ENCODE assay signal across 8 mouse cellular contexts in genomic region chr17:29896181-29897054, GRCm38 (mm10).
DNase-seq lines count a peak whose midpoint lies in the region; ATAC-seq and TF ChIP-seq lines count a peak whose summit lies in the region.

No protein-coding gene starts in this region.

- dilution Hi-C loops in CH12.LX (cut with MboI; ENCODE audit: extremely low pct_ligation_motif_present, extremely low pct_unique_long_range_greater_than_20kb, low sequenced_read_pairs) = loop anchor here (25.0 kb wide), 1 partner anchor 109 kb away; no protein-coding TSS in a partner anchor

- no peaks in the 10 kb centered on the region for H3K36me3 ChIP-seq in heart, embryonic 13.5 days
- H3K36me3 ChIP-seq in CH12.LX (replicated peaks in 1 of 2; ENCODE audit: control insufficient read depth in 1 of 2, insufficient read depth in 1 of 2, low read length in 1 of 2) = no peaks in the 10 kb centered on the region
- H3K36me3 ChIP-seq in embryonic facial prominence, embryonic 12.5 days = no peaks in the 10 kb centered on the region
- no peaks in the 10 kb centered on the region for H3K36me3 ChIP-seq in intestine, embryonic 15.5 days
- no peaks in the 10 kb centered on the region for H3K36me3 ChIP-seq in neural tube, embryonic 14.5 days (ENCODE audit: control insufficient read depth, insufficient read depth, low read length)

- no peak overlapping the region for H3K9ac ChIP-seq in heart, embryonic 13.5 days
- H3K9ac ChIP-seq in CH12.LX (ENCODE audit: insufficient read depth, low read depth) = no peak overlapping the region
- no peak overlapping the region for H3K9ac ChIP-seq in embryonic facial prominence, embryonic 12.5 days
- no peak overlapping the region for H3K9ac ChIP-seq in intestine, embryonic 15.5 days
- no peak overlapping the region for H3K9ac ChIP-seq in neural tube, embryonic 14.5 days (replicated peaks; ENCODE audit: low read depth, low read length)

- peaks cover 3% of the 10 kb centered on the region; the same call in 1 of the 2 replicates for H3K4me1 ChIP-seq in heart, embryonic 13.5 days
- H3K4me1 ChIP-seq in CH12.LX (ENCODE audit: control insufficient read depth in 1 of 2, insufficient read depth in 2 of 2) = peaks cover 7 to 17% of the 10 kb centered on the region in 2 experiments
- peaks cover 13% of the 10 kb centered on the region for H3K4me1 ChIP-seq in embryonic facial prominence, embryonic 12.5 days
- H3K4me1 ChIP-seq in intestine, embryonic 15.5 days (replicated peaks) = no peaks in the 10 kb centered on the region
- peaks cover 8% of the 10 kb centered on the region; the same call in 1 of the 2 replicates for H3K4me1 ChIP-seq in neural tube, embryonic 14.5 days (ENCODE audit: control insufficient read depth, insufficient read depth, low read length)

- no peak for TF ChIP-seq POLR2A in CH12.LX (IDR thresholded peaks at IDR 0.05; ENCODE audit: low read depth, low read length)

- H3K4me3 ChIP-seq in heart, embryonic 13.5 days = no peak overlapping the region
- H3K4me3 ChIP-seq in CH12.LX (replicated peaks in 1 of 3; ENCODE audit: low read depth in 2 of 3, low read length in 2 of 3, poor library complexity in 1 of 3) = no peak overlapping the region
- no peak overlapping the region for H3K4me3 ChIP-seq in embryonic facial prominence, embryonic 12.5 days
- no peak overlapping the region for H3K4me3 ChIP-seq in intestine, embryonic 15.5 days (replicated peaks)
- H3K4me3 ChIP-seq in neural tube, embryonic 14.5 days (ENCODE audit: low read depth, low read length) = no peak overlapping the region

- TF ChIP-seq EP300 in CH12.LX (IDR thresholded peaks at IDR 0.05; ENCODE audit: low read length) = no peak

- DNase-seq in heart, adult 9 months (ENCODE audit: low spot score in 2 of 2) = no peak
- peak; percentile 69 for DNase-seq in CH12.LX (ENCODE audit: extremely low read depth)
- no peak for DNase-seq in cerebellum, postnatal 36 days
- no peak for DNase-seq in spleen, postnatal 4 days (ENCODE audit: low spot score in 2 of 2)

- peak; percentile 9 to 64; a peak in 2 of 4 replicates for TF ChIP-seq CTCF in CH12.LX (conservative IDR thresholded peaks at IDR 0.05 in 1 of 2, IDR thresholded peaks at IDR 0.05 in 1 of 2; ENCODE audit: low read depth in 2 of 2, low read length in 2 of 2)

- H3K27ac ChIP-seq in heart, embryonic 13.5 days (replicated peaks) = no peak overlapping the region
- no peak overlapping the region for H3K27ac ChIP-seq in CH12.LX (ENCODE audit: insufficient read depth, low read depth)
- no peak overlapping the region for H3K27ac ChIP-seq in embryonic facial prominence, embryonic 12.5 days
- H3K27ac ChIP-seq in intestine, embryonic 15.5 days = no peak overlapping the region
- no peak overlapping the region for H3K27ac ChIP-seq in neural tube, embryonic 14.5 days (ENCODE audit: low read depth, low read length)

- in situ Hi-C loops in CH12.LX (cut with MboI; ENCODE audit: low pct_ligation_motif_present, low pct_unique_long_range_greater_than_20kb, low sequenced_read_pairs) = no loop called here

- H3K27me3 ChIP-seq in heart, embryonic 13.5 days (replicated peaks) = peaks cover 9% of the 10 kb centered on the region
- no peaks in the 10 kb centered on the region for H3K27me3 ChIP-seq in CH12.LX (replicated peaks)
- H3K27me3 ChIP-seq in embryonic facial prominence, embryonic 12.5 days = peaks cover 3% of the 10 kb centered on the region
- no peaks in the 10 kb centered on the region; the same call in 1 of the 2 replicates for H3K27me3 ChIP-seq in intestine, embryonic 15.5 days (replicated peaks)
- 0 out of 2 replicates have a peak, but pooled peaks cover 2% of the 10 kb centered on the region for H3K27me3 ChIP-seq in neural tube, embryonic 14.5 days (ENCODE audit: control insufficient read depth, insufficient read depth, low read length)

- no peaks in the 10 kb centered on the region for H3K9me3 ChIP-seq in heart, embryonic 13.5 days
- H3K9me3 ChIP-seq in CH12.LX (replicated peaks; ENCODE audit: low read length) = peaks cover 9% of the 10 kb centered on the region
- no peaks in the 10 kb centered on the region for H3K9me3 ChIP-seq in embryonic facial prominence, embryonic 12.5 days
- no peaks in the 10 kb centered on the region for H3K9me3 ChIP-seq in intestine, embryonic 15.5 days
- H3K9me3 ChIP-seq in neural tube, embryonic 14.5 days (ENCODE audit: control insufficient read depth, low read length) = no peaks in the 10 kb centered on the region

- no peaks in the 10 kb centered on the region for H3K79me2 ChIP-seq in CH12.LX (replicated peaks; ENCODE audit: control insufficient read depth, extremely low read depth, insufficient read depth, poor library complexity, severe bottlenecking)

- ATAC-seq in heart, embryonic 13.5 days (ENCODE audit: extremely low read depth, insufficient number of reproducible peaks, low FRiP score, low TSS enrichment) = peak; percentile 51; the same call in 1 of the 2 replicates
- ATAC-seq in embryonic facial prominence, embryonic 12.5 days (ENCODE audit: insufficient number of reproducible peaks, insufficient read depth, low FRiP score, low TSS enrichment) = peak; percentile 25; the same call in 1 of the 2 replicates
- ATAC-seq in intestine, embryonic 15.5 days = peak; percentile 6; the same call in 1 of the 2 replicates
- ATAC-seq in neural tube, embryonic 14.5 days (ENCODE audit: low read depth) = peak; percentile 68; the same call in 1 of the 2 replicates

- H3K4me2 ChIP-seq in heart, embryonic 13.5 days = no peak overlapping the region
- H3K4me2 ChIP-seq in CH12.LX (ENCODE audit: insufficient read depth, low read depth, poor library complexity, severe bottlenecking) = no peak overlapping the region; the same call in 1 of the 2 replicates
- H3K4me2 ChIP-seq in embryonic facial prominence, embryonic 12.5 days (replicated peaks) = no peak overlapping the region
- H3K4me2 ChIP-seq in intestine, embryonic 15.5 days (replicated peaks) = no peak overlapping the region
- no peak overlapping the region for H3K4me2 ChIP-seq in neural tube, embryonic 14.5 days (ENCODE audit: low read depth, low read length)

- 27% methylated on average over 7 of the region's 7 CpGs for WGBS in heart, embryonic 13.5 days
- 8% methylated on average over 7 of the region's 7 CpGs for WGBS in embryonic facial prominence, embryonic 12.5 days
- WGBS in intestine, embryonic 15.5 days = 26% methylated on average over 7 of the region's 7 CpGs
- 10% methylated on average over 7 of the region's 7 CpGs for WGBS in neural tube, embryonic 14.5 days

- TF ChIP-seq RAD21 in CH12.LX (IDR thresholded peaks at IDR 0.05; ENCODE audit: low read depth, low read length) = peak; percentile 54

TF ChIP-seq in CH12.LX, 34 proteins besides CTCF, POLR2A, EP300 and RAD21:
- TF ChIP-seq SMC3 (IDR thresholded peaks at IDR 0.05; ENCODE audit: low read depth, low read length) (peak; percentile 47), UBTF (IDR thresholded peaks at IDR 0.05; ENCODE audit: low read depth, low read length) (no peak), E2F4 (IDR thresholded peaks at IDR 0.05; ENCODE audit: insufficient replicate concordance, low read depth, low read length) (no peak), RCOR1 (conservative IDR thresholded peaks at IDR 0.05; ENCODE audit: low read depth, low read length) (no peak), BHLHE40 (IDR thresholded peaks at IDR 0.05; ENCODE audit: low read depth, low read length) (no peak)

Comparison
In these comparisons a context has a peak if more than half of its experiments do, and no peak if none do; other contexts are left out.
1. ATAC-seq: peak in every context shown above with its lines; median percentile 68 in neural tube, embryonic 14.5 days; 51 in heart, embryonic 13.5 days; 25 in embryonic facial prominence, embryonic 12.5 days; 6 in intestine, embryonic 15.5 days.